Mouse (Mus musculus): ENCODE measurements around the gene Cby3. TPM values are rescaled to one million over a fixed set of nuclear protein-coding genes. Genes with fewer than 3 reads are reported as not detected.

The Cby3 gene
- polyA plus RNA-seq (2012; rRNA removed): 0.13 TPM in 1 of 2 replicates, not detected in the other

GRCm38 (mm10) chr11:50354162-50354561, at the start of gene Cby3:
Cby3 (plus strand) TSS chr11:50354462.

GRCm38 (mm10) chr11:50325496-50326301, 28.6 kb upstream of the Cby3 start, which contains the start of gene Canx:
Canx (minus strand) TSS chr11:50325673.

GRCm38 (mm10) chr11:50376911-50377891, 22.9 kb downstream of the Cby3 start, which contains the start of gene Hnrnph1:
Hnrnph1 (plus strand) TSS chr11:50376990.

Other genes with a start within 250 kb of the Cby3 start
- gene Tbc1d9b, start 223.1 kb upstream of the Cby3 start, polyA plus RNA-seq (2012; rRNA removed): 29.0 and 34.0 TPM in 2 replicates
- gene Mrnip, start 180.0 kb upstream of the Cby3 start, polyA plus RNA-seq (2012; rRNA removed): 18.4 and 24.0 TPM in 2 replicates
- 92.0 and 94.5 TPM in 2 replicates for gene Sqstm1, start 143.6 kb upstream of the Cby3 start, polyA plus RNA-seq (2012; rRNA removed)
- gene Mgat4b, start 143.6 kb upstream of the Cby3 start, polyA plus RNA-seq (2012; rRNA removed): 36.3 and 46.3 TPM in 2 replicates
- 0.94 and 1.5 TPM in 2 replicates for gene Ltc4s, start 115.8 kb upstream of the Cby3 start, polyA plus RNA-seq (2012; rRNA removed)
- 13.2 and 20.3 TPM in 2 replicates for gene Maml1, start 62.2 kb upstream of the Cby3 start, polyA plus RNA-seq (2012; rRNA removed)
- 332 and 649 TPM in 2 replicates for gene Canx, start 28.8 kb upstream of the Cby3 start, polyA plus RNA-seq (2012; rRNA removed)
- gene Hnrnph1, start 22.5 kb downstream of the Cby3 start, polyA plus RNA-seq (2012; rRNA removed): 1,227 and 1,800 TPM in 2 replicates
- 20.2 and 30.0 TPM in 2 replicates for gene Rufy1, start 76.7 kb downstream of the Cby3 start, polyA plus RNA-seq (2012; rRNA removed)
- gene Adamts2, start 247.6 kb downstream of the Cby3 start, polyA plus RNA-seq (2012; rRNA removed): 2.3 and 4.7 TPM in 2 replicates

All from central nervous system, embryonic 11.5 days (tissue).